Mouse (Mus musculus) stomach, embryonic 16.5 days (tissue): Measurements from ENCODE around the gene Hmcn1. TPM values are rescaled to one million over a fixed set of nuclear protein-coding genes. Genes with fewer than 3 reads are reported as not detected.

Experiments
- ATAC-seq: fragments of 200-750 bp; cut with Nextera tagmentation; 2 replicates; pipeline ENCODE4 v1.8.0; 2017; ENCODE audit warnings: moderate number of reproducible peaks, moderate TSS enrichment; ENCODE audit not compliant: insufficient read depth, low FRiP score
- H3K27ac ChIP-seq: fragments of 300-500 bp; sonication (generic); 2 replicates; pipeline ENCODE4 v1.5.1; 2014; ENCODE audit warnings: low read length
- H3K27me3 ChIP-seq: fragments of 300-500 bp; sonication (generic); 2 replicates; pipeline ENCODE4 v1.6.1; 2014; ENCODE audit warnings: low read length, control low read depth, mixed read lengths; ENCODE audit not compliant: control insufficient read depth, insufficient read depth
- H3K36me3 ChIP-seq: fragments of 300-500 bp; sonication (generic); 2 replicates; pipeline ENCODE4 v1.6.1; 2014; ENCODE audit warnings: low read length; ENCODE audit not compliant: control insufficient read depth, insufficient read depth
- H3K4me1 ChIP-seq: fragments of 300-500 bp; sonication (generic); 2 replicates; pipeline ENCODE4 v1.6.1; 2014; ENCODE audit warnings: low read length, control low read depth, mixed read lengths; ENCODE audit not compliant: control insufficient read depth, insufficient read depth
- H3K4me2 ChIP-seq: fragments of 300-500 bp; sonication (generic); 2 replicates; pipeline ENCODE4 v1.6.1; 2014; ENCODE audit warnings: low read depth, low read length, mixed read lengths
- H3K4me3 ChIP-seq: fragments of 300-500 bp; sonication (generic); replicated peaks from 2 replicates; pipeline ENCODE4 v1.5.1; 2014; ENCODE audit warnings: mild to moderate bottlenecking, low read length
- H3K9ac ChIP-seq: fragments of 300-500 bp; sonication (generic); 2 replicates; pipeline ENCODE4 v1.6.1; 2014; ENCODE audit warnings: low read length
- H3K9me3 ChIP-seq: fragments of 300-500 bp; sonication (generic); replicated peaks from 2 replicates; pipeline ENCODE4 v1.6.1; 2016; ENCODE audit warnings: low read length, control low read depth; ENCODE audit not compliant: control insufficient read depth
- WGBS: fragments of 180-500 bp; shearing (Covaris S2); extraction: QIAGEN DNeasy Blood & Tissue Kit; methylation state at CpG from one replicate; pipeline ENCODE4 v1.1.7; 2014; 5-methylcytosine and 5-hydroxymethylcytosine counted together
- polyA plus RNA-seq: library from polyadenylated mRNA; unstranded; fragments of >200 nt; fragmentation: Nextera tagmentation; extraction: Ambion mirVana; gene quantifications from 2 replicates; pipeline ENCODE4 v1.2.1, GENCODE M21; 2015

The Hmcn1 gene
- polyA plus RNA-seq, 1 experiment from 2014 or later, result 13.6 TPM

DNA sequence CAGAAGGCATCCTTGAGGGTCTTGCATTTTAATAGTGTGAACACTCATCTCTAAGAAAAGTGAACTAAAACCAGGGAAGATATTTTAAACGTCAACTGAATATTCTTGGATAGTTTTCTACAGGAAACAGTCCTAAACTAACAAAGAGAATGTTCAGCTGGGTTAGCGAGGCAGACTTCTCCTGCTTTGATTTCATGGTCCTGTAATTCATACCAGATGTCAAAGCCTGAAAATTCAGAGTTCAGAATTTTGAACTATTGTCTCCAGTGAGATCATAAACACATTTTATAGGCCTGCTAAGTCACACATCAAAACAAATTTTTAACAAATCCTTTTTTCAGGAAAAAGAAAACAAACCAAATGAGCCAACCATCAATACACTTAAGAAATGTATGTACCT, 223.4 kb downstream of the Hmcn1 start:
- Histone ChIP-seq H3K4me2 (no peak overlapping the region), H3K4me3 (no peak overlapping the region), H3K36me3 (no peaks in the 10 kb centered on the region), H3K27ac (no peak overlapping the region), H3K4me1 (no peaks in the 10 kb centered on the region), H3K27me3 (no peaks in the 10 kb centered on the region), H3K9ac (no peak overlapping the region), H3K9me3 (no peaks in the 10 kb centered on the region)
- no peak for ATAC-seq
- WGBS, result 40% methylated on average over 2 of the region's 2 CpGs

DNA sequence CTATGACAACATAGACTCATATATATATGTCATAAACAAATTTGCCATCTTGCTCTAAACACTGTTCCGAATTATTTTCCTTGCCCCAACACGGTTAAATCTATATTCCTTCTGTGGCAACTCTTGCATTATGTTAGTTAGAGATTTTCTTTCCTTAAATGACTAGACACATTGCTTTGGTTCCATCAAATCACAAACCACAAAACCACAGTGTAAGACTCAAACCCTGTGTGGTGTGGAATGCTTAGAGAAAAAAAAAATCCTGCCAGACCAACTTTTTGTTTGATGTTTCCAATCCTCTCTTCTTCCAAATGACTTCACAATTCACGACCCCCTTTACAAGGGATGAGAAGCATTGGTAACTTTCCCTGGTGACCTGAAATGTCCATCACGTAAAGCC, 231.6 kb downstream of the Hmcn1 start:
- H3K4me3 ChIP-seq, result no peak overlapping the region
- H3K9me3 ChIP-seq, result no peaks in the 10 kb centered on the region
- H3K27me3 ChIP-seq, result no peaks in the 10 kb centered on the region
- no peak overlapping the region for H3K27ac ChIP-seq
- H3K4me1 ChIP-seq, result no peaks in the 10 kb centered on the region; the same call in 1 of the 2 replicates
- H3K9ac ChIP-seq, result no peak overlapping the region
- H3K36me3 ChIP-seq, result no peaks in the 10 kb centered on the region
- ATAC-seq, result no peak
- no peak overlapping the region for H3K4me2 ChIP-seq
- WGBS, result 83% methylated on average over 4 of the region's 4 CpGs

DNA sequence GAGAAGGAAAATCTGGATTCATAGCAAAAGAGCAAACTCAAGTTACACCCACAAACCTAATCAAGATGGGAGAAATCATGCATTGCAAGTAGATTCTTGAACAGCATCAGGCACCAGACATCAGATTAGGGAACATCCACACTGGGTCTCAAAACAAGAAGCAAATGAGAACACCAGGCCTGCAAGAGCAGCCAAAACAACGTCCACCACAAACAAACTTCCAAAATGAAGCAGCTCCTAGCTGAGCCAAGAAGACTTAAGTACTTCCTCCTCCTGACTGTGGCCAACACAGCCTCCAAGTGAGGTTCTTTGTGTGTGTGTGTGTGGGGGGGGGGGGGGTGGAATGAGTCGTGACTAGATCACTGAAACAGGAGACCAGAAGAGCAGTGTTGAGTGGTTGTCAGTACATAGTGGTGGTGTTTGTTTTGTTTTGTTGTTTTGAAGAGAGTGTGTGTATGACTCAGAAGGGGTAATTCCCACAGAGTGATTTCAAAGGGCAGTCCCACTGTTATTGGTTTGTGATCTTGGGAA, 232.4 kb downstream of the Hmcn1 start:
- Histone ChIP-seq H3K36me3 (no peaks in the 10 kb centered on the region), H3K4me3 (no peak overlapping the region), H3K27ac (no peak overlapping the region), H3K9ac (no peak overlapping the region), H3K4me1 (no peaks in the 10 kb centered on the region; the same call in 1 of the 2 replicates), H3K27me3 (no peaks in the 10 kb centered on the region), H3K4me2 (no peak overlapping the region), H3K9me3 (no peaks in the 10 kb centered on the region)
- WGBS, result 55% methylated on average over 2 of the region's 2 CpGs
- no peak for ATAC-seq

DNA sequence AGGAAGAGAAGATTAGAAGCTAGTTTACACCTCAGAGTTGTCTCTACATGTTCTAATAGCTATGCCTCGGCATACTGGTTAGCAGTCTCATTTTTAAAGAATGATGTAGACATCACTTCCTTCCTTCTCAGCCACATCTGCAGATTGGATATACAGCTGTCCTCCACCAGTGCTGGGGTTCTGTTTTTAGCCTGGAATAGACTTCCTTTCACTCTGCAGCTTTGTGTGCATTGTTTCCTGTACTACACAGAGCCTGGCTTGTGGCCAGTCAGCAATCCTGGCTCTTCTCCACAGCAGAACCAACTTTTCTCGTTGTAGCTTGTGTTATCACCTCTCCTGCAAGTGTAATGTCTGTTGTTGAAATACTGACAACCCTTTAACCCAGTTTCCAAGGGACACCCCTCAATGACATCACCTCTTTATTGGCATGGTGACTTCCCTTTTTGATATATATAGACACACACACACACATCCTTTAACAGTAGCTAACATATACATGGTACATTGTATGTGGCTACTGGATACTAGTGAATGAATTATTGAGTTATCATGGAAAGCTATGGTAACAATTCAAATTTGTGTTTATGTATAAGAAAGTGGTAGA, 233.7 kb downstream of the Hmcn1 start:
- H3K9ac ChIP-seq, result no peak overlapping the region
- 29% methylated on average over 2 of the region's 2 CpGs for WGBS
- no peak overlapping the region for H3K27ac ChIP-seq

DNA sequence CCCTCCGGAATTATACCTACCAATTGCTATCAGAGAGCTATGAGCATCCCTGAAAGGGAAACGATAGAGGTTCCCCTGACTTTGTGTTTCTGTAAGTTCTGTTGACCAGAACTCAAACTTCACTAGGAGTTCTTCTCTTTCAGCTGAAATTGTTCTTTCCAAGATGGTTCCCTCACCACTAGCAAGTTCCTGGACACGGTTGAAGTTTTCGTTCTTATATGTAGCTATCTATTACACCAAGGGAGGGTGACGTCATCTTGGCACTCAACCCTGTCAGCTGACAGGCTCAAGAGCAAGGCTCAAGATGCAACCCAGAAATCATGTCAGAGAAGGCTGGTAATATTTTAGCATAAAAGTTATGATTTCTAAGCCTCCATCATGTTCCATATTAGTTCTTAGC, 239.3 kb downstream of the Hmcn1 start:
- 82% methylated on average over 5 of the region's 5 CpGs for WGBS
- no peak overlapping the region for H3K4me3 ChIP-seq
- H3K9me3 ChIP-seq, result no peaks in the 10 kb centered on the region
- no peaks in the 10 kb centered on the region for H3K27me3 ChIP-seq
- H3K36me3 ChIP-seq, result no peaks in the 10 kb centered on the region
- H3K4me1 ChIP-seq, result no peaks in the 10 kb centered on the region
- no peak for ATAC-seq
- no peak overlapping the region for H3K9ac ChIP-seq
- H3K27ac ChIP-seq, result no peak overlapping the region
- H3K4me2 ChIP-seq, result no peak overlapping the region

More for the DNA sequence above, 233.7 kb downstream of the Hmcn1 start:
- Histone ChIP-seq H3K4me2 (no peak overlapping the region), H3K36me3 (no peaks in the 10 kb centered on the region), H3K4me3 (no peak overlapping the region), H3K27me3 (no peaks in the 10 kb centered on the region), H3K9me3 (no peaks in the 10 kb centered on the region), H3K4me1 (no peaks in the 10 kb centered on the region; the same call in 1 of the 2 replicates)
- 0 out of 2 replicates have a peak, but pooled peaks have one; percentile 25 for ATAC-seq

DNA sequence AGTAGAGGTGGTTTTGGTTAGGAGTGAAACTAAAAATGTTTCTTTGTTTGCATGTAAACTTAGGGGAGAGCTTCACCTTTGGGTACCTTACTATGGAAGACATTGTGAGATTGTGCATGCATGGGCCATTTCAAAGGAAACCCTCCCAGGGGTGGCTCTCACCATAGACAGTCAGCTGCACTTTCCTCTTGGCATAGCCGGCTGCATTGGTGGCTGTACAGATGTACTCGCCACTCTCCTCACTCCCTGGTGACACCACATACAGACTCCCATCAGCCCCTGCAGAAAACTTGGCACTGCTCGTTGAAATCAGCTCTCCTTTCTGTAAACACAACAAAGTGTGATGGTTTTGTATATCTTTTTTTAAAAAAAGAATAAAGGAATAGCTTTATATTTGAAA, 244.5 kb downstream of the Hmcn1 start:
- ATAC-seq, result no peak
- WGBS, result 75% methylated on average over 3 of the region's 3 CpGs

DNA sequence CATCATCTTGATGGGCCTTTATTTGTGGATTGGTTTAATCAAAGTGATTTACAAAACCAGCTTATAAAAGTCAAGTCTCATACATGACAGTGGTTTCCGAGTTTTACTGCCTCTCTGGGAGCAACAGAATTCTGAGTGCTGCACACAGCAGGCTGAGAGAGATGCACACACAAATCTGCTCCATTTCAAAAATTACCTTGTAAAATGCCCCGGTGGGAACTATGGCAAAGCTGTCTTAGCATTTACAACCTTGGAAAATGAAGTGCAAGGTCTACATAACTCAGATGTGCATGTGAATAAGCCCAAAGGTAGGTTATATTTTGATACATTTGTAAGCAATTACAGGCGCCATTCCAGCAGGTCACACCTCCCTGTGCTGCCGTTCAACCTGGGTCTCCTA, 245.5 kb downstream of the Hmcn1 start:
- Histone ChIP-seq H3K4me3 (no peak overlapping the region), H3K36me3 (no peaks in the 10 kb centered on the region), H3K4me2 (no peak overlapping the region), H3K4me1 (no peaks in the 10 kb centered on the region), H3K27me3 (no peaks in the 10 kb centered on the region), H3K9me3 (no peaks in the 10 kb centered on the region), H3K27ac (no peak overlapping the region), H3K9ac (no peak overlapping the region)
- no peak for ATAC-seq
- whole genome bisulfite sequencing, result 84% methylated on average over 4 of the region's 4 CpGs

More for the DNA sequence above, 244.5 kb downstream of the Hmcn1 start:
- H3K4me3 ChIP-seq, result no peak overlapping the region
- no peak overlapping the region for H3K4me2 ChIP-seq
- H3K9me3 ChIP-seq, result no peaks in the 10 kb centered on the region
- no peaks in the 10 kb centered on the region for H3K4me1 ChIP-seq
- H3K9ac ChIP-seq, result no peak overlapping the region
- no peaks in the 10 kb centered on the region for H3K27me3 ChIP-seq
- H3K36me3 ChIP-seq, result no peaks in the 10 kb centered on the region
- H3K27ac ChIP-seq, result no peak overlapping the region

DNA sequence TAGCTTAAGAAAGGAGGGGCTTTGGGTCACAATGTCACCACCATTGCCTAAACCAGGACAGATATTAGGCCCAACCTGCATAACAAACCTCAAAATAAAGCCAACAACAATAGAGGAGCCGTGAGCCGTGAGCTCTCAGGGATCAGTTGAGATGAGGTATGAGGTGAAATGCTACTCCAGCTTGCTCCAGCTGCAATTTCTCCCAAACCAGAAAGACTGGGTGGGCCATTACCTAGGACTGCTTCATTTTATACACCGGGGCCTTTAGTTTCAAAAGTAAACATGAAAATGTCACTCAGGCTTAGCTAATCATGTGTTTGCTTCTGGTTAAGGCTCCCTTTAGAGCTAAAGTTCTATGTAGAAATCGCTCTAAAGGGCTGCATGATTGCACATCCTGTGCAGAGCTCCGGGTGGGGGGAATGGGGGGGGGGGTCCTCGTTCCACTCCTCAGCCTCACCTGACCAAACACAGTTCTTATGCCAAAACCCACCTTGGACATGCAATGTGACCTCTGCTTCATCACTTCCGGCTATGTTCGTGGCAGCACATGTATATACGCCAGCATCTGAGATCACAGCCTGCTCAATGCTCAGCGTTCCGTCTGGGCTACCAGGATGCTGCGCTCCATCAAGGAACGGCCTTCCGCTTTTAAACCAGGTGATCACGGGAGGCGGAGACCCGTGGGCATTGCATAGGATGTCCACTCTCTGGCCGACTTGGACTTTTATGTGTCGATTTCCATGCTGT, 250.0 kb downstream of the Hmcn1 start:
- H3K27ac ChIP-seq, result no peak overlapping the region; the same call in 1 of the 2 replicates
- WGBS, result 59% methylated on average over 19 of the region's 19 CpGs

DNA sequence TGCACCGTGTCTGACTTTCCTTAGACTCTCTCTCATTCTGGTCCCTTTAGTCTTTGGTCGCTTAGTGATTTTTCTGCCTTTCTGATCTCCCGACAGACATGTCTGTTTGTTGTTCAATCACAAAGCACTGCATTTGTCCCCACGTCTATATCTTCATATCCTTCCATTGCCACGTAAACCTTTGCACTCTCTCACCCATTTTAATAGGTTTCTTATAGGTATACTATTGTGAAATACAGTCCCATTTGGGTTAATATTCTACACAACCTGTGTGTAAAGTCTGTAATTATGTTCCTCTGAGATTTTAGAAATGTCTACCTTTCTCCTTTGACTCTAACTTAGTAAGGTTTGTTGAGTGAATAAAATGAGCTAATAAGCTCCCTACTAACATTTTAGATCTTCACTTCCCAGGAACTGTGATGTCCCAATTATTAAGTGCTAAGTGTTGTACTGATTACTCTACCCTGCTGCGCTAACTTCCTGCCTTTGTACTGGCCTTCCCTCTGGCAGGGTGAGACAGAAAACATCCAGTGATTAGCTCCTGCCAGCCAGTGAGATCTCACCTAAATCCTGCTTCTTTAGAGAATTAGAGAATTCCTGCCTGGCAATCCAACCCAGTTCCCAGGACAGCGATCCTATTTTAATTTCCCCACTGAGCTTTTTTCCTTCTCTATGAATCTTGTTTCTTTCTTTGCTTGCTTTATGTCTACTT, 250.7 kb downstream of the Hmcn1 start:
- H3K27ac ChIP-seq, result no peak overlapping the region

More for the DNA sequence above, 250.0 kb downstream of the Hmcn1 start:
- no peak overlapping the region for H3K4me2 ChIP-seq
- H3K9ac ChIP-seq, result no peak overlapping the region
- no peaks in the 10 kb centered on the region for H3K36me3 ChIP-seq
- no peaks in the 10 kb centered on the region for H3K4me1 ChIP-seq
- H3K9me3 ChIP-seq, result no peaks in the 10 kb centered on the region
- H3K4me3 ChIP-seq, result no peak overlapping the region
- no peaks in the 10 kb centered on the region for H3K27me3 ChIP-seq
- ATAC-seq, result peak; percentile 50; the same call in 1 of the 2 replicates

More for the DNA sequence above, 250.7 kb downstream of the Hmcn1 start:
- Histone ChIP-seq H3K9me3 (no peaks in the 10 kb centered on the region), H3K36me3 (no peaks in the 10 kb centered on the region), H3K4me2 (no peak overlapping the region), H3K4me3 (no peak overlapping the region), H3K9ac (no peak overlapping the region), H3K4me1 (no peaks in the 10 kb centered on the region), H3K27me3 (no peaks in the 10 kb centered on the region)
- 75% methylated on average over 7 of the region's 7 CpGs for WGBS
- no peak for ATAC-seq
